Mouse (Mus musculus) cerebral cortex, adult 2 months (tissue): ENCODE data around the gene Mib2.

Source experiments
- whole genome bisulfite sequencing: fragments of 180-500 bp; shearing (Covaris S2); methylation state at CpG from one replicate; pipeline ENCODE4 v1.1.7; 2018; 5-methylcytosine and 5-hydroxymethylcytosine counted together

The Mib2 gene

GRCm38 (mm10) chr4:155660641-155661040 is 8.4 kb downstream of the Mib2 start:
- 83% methylated on average over 12 of the region's 12 CpGs for WGBS

DNA sequence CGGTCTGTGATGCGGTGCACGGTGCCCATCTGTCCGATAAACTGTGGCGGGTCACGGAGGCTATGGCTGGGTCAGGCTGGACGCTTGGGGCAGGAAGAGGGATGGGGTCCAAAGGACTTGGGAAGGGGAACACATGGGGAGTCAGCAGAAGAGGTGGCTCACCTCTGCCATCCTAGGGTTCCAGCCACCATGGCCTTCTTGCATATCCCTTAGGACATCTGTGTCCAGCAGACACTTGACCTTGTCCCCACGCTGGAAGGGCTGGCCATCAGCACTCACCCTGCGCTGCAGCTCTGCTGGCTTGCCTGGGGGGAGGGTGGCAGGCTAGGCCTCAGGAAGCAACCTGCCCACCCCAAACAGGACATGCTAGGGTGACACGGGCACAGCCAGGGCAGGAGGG is 10.0 kb downstream of the Mib2 start:
- 91% methylated on average over 10 of the region's 10 CpGs for WGBS

DNA sequence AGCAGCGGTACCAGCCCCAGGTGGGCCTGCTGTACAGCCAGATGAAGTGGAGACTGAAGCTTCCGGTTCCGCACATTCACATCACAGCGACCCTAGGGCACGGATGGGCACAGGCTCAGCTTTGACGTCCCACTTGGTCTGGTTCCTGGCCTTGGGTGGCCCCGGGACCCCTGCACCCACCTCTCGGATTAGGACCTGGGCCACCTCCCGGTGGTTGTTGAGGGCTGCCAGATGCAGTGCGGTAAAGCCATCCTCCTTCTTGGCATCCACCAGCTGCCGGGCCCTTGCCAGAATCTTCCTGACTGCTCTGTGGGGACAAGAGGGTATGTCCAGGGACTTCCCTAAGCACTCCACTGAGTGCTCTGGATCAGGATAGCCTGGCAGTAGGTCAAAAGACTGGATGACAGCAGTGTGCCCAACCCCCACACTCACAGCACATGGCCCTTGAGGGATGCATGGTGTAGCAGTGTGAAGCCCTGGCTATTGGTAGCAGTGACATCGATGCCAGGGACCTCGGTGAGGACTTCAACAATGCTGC is 12.7 kb downstream of the Mib2 start:
- 89% methylated on average over 13 of the region's 13 CpGs for WGBS

GRCm38 (mm10) chr4:155654456-155655298 is 14.3 kb downstream of the Mib2 start:
- WGBS = 30% methylated on average over 52 of the region's 52 CpGs

- WGBS = 36% methylated on average over 6 of the region's 6 CpGs
These were observed 14.9 kb downstream of the Mib2 start for GRCm38 (mm10) chr4:155654183-155654455.

DNA sequence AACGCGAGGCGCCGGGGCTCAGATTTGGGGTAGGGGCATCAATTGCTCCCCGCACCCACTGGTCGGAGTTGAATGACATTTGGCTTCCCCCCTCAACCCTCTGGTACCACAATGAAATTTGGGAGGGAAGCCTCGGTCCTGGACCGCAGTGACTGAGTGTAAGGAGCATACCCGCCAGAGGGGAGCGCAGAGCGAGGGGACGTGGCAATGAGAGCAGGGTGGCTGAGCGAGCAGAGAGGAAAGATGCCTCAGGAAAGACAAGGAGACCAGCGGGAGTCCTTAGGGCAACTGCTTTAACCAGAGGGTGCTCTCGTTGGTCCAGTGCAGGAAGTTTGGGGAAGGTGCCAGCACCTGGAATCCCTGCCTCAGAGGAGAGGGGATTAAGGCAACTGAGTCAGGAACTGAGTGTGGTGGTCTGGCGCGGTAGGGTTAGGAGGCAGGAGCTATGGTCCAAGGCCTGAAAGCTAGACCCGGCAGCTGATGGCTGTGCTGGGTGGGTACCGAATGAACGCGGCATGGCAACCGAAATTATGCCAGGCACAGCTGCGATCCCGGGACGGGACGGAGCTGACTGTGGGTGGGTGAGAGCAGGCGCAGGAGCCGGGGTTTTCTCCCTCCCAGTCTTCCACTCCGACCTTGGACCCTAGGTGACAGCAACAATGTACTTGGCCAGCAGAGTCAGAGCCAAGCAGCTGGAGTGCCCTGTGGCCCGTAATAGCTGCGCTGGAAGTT is 15.4 kb downstream of the Mib2 start:
- WGBS = 13% methylated on average over 31 of the region's 31 CpGs

GRCm38 (mm10) chr4:155653086-155653450 is 15.9 kb downstream of the Mib2 start, which contains the start of gene Mmp23:
Mmp23 (minus strand) TSS chr4:155653384.
- 3% methylated on average over 33 of the region's 33 CpGs for WGBS

- 33% methylated on average over 36 of the region's 36 CpGs for WGBS
These were observed 16.5 kb downstream of the Mib2 start for GRCm38 (mm10) chr4:155652283-155653085.

GRCm38 (mm10) chr4:155651553-155652269 is 17.3 kb downstream of the Mib2 start:
- WGBS = 76% methylated on average over 15 of the region's 15 CpGs

DNA sequence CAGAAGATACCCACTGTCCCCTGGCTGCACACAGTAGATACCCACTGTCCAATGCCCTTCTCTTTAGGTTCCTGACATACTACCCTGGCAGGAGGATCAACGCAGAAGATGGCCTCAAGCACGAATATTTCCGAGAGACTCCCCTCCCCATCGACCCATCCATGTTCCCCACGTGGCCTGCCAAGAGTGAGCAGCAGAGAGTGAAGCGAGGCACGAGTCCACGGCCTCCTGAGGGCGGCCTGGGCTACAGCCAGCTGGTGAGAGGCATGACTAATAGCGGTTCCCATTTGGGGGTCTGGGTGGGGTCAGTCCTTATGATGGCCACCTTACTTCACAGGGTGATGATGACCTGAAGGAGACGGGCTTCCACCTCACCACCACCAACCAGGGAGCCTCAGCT is 19.6 kb downstream of the Mib2 start:
- 91% methylated on average over 11 of the region's 11 CpGs for WGBS

DNA sequence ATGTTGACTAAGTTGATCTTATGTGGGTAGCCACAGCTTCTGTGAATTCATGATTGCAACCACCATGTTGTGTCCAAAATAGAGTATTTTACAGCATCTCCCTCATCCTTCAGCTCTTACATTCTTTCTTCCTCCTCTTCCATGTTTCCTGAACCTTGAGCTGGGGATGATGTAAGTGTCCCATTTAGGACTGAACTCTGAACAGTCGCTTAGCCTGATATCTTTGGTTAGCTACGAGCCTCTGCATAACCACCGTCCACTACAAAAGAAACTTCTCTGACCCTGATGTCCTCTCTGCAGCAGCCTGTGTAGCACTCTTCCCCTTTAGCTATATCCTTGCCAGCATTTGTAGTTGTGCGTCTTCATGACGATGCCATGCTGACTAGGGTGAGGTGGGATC is 23.3 kb downstream of the Mib2 start:
- 97% methylated on average over 5 of the region's 5 CpGs for WGBS

DNA sequence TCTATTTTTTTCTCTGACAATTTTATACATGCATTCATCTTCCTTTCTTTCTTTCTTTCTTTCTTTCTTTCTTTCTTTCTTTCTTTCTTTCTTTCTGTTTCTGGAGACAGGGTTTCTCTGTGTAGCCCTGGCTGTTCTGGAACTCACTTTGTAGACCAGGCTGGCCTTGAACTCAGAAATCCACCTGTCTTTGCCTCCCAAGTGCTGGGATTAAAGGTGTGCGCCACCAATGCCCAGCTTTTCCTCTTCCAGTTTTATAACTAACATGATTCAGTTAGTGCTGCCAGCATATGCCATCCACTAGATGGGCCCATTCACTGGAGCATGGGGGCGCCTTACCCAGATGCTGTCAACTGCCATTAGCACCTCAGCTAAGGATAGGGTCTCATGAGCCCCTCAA is 23.7 kb downstream of the Mib2 start, which contains the start of gene Gm10563:
Gene Gm10563 (minus strand): TSS at position 101 of the 400 bp plus-strand sequence.
- WGBS = 97% methylated on average over 2 of the region's 2 CpGs

DNA sequence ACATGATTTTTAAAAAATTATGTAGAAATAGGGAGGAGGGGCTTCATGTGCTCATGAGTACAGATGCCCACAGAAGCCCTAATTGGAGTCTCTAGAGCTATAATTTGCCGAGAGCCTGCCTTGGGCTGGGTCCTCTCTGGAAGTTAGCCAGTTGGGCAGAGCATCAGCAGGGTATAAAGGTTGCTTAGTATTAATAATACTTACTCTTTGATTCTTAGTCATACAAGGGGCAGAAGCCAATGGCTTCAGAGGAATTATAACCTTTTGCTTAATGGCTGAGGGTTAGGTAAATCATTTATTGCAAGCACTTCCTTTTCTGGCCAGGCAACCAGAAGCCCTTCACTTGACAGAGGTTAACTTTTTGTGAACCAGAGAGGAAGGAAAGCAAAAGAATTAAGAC is 25.5 kb downstream of the Mib2 start:
- 92% methylated on average over 1 of the region's 1 CpGs for WGBS

DNA sequence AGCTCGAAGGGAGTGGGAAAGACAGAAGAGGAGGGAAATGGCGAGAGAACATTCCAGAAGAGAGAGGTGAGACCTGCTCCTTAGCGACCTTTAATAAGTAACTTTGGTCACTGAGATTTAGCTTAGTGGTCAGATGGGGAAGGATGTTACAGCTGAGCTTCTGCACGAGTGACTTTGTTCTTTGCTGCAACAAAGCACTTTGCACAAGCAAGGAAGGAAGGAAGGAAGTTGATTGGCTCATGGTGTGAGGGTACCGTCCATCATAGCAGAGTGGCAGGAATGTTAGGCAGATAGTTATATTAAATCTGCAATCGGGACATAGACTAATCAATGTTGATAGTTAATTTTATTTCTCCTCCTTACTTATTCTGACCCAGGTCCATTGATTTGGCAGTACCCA is 38.7 kb downstream of the Mib2 start:
- WGBS = 76% methylated on average over 6 of the region's 6 CpGs

DNA sequence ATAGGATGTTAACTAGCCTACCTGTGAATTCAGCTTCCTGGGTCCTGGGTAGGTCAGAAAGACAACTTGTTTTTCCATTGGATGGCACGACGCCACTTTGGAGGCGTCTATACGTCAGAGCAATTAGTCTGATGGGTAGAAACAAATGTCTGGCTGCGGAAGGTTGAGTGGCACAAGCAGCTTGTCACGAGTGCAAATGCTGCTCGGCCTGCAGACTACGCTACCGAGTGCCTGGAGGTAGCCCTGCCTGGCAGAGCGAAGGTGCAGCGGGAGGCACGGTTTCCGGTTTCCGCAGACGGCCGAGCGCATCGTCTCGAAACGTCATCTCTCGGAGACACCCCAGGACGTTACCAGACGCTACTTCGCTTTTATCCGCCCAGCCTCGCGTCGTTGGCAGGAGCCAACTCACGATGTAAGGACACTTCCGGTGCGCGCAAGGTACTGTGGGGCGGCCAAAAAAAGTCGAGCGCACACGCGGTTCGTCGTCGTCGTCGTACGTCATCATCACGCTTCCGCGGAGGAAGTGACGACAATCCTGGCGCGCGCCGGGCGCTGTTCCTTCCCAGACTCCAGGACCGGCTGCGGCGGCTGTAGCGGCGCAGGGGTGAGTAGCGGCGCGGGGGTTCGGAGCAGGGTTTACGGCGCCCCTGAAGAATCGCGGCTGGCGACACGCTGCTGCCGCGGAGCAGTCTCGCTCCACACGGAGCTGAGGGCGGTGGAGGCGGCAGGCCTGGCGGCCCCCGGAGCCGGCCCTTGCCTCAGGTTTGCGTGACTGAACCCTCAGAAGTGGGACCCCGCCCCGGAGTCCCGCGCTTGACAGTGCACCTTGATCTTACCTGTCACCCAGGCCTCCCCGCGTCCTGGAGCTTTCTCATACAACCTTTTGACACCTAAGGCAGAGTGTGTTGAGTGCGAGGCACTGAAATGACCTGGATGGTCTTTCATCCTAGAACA is 44.4 kb downstream of the Mib2 start, which contains the start of gene Cdk11b:
Gene Cdk11b (plus strand): TSS at position 517 of the 954 bp plus-strand sequence.
- WGBS = under 1% methylated on average over 84 of the region's 84 CpGs

- WGBS = 53% methylated on average over 5 of the region's 5 CpGs
These were observed 50.7 kb downstream of the Mib2 start for GRCm38 (mm10) chr4:155618321-155618720.

GRCm38 (mm10) chr4:155613264-155613663 is 55.7 kb downstream of the Mib2 start:
- WGBS = 95% methylated on average over 3 of the region's 3 CpGs

DNA sequence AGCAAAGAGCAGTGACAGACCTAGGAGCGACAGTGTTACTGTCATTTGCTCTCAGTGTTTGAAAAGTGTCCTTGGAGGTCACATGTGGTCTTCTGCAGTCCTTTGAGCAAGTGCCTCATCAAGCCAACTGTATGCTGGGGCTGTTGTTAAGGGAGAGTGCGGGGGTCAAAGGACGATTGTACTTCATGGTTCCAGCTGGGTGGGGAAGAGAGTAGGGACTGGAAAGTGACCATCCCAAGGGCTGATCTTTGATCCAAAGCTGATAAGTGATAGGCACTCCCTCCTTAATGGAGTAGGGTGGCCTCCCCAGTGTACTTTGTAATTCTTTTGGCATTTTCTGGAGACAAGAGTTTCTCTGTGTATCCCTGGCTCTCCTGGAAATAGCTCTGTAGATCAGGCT is 57.1 kb downstream of the Mib2 start:
- 93% methylated on average over 3 of the region's 3 CpGs for WGBS

DNA sequence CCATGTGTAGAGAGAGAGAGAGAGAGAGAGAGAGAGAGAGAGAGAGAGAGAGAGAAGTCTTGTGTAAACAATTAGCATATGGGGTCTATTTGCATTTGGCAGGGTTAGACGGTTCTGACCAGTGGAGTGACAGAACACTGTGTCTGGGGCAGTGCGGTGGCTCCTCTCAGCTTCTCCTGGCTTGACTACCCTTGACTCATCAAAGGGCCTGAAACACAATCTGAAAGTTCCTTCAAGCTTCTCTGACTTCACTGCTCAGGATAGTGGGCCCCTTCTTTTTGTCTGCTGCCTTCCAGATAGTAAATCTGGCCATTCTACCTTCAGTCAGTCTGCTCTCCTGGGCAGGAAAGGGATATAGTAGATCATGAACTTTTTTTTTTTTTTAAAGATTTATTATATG is 62.2 kb downstream of the Mib2 start:
- 47% methylated on average over 2 of the region's 2 CpGs for WGBS

DNA sequence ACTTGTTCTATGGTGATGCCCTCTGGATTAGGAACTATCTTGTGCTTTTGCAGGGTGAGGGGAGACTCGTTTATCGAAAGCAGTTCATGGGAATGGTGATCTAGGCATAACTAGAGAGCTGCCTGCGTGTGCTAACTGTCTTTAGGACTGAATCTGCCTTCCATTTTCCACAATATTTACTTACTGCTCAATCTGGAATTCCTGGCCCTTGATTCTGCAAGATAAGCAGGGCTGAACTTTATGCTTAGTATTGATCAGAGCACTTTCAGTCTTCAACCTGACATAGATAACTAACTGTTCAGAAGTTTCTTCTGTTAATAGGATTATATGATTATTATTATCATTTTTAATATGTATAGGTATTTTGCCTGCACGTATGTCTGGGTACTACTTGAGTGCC is 63.9 kb downstream of the Mib2 start:
- WGBS = 87% methylated on average over 4 of the region's 4 CpGs
